Mouse (Mus musculus) kidney, adult 11 months (tissue): ENCODE measurements around the gene Cadm1.

Experiments used
- DNase-seq: peaks from one replicate; pipeline ENCODE4 v3.0.0; 2022

Cadm1 gene

DNA sequence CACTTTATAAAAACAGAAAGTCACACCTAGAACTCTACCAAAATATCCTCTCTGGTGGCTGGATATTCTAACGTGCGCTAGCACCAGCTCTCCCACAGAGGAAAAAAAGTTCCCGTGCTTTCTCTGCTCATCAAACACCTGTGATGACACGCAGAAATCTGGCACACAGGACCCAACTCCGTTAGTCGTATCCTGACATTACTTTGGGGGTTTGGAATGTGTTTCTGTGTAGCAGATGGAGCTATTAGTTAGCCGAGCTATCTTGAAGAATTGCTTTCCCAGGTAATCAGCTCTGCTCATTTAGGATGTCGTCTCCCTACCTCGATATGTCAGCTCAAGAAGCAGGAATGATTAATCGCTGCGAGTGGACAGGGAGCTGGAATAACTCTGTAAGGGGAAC, 80.3 kb downstream of the Cadm1 start:
- DNase-seq = no peak

DNA sequence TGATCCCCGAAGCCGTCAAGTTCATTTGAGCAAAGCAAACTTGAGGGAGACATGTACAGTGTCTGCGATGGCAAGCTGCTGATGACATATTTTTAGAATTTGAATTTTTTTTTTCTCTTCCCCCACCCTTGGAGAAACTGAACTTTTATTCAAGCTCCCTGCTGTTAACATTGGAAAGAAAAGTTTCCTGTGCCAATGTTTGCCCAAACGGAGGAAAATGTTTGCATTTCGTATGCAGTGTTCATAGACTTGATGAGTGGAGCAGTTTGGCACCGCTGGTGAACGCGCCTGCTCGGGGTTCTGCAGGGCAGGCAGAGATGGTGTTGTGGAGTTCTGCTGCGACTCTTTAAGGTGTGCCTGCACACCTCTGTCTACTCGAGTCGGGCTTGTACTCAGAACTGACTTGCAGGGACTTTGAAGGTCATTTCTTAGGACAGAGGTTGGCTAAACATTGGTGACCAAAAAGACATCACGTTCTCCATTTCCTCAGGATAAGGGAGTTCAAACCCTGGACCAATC, 83.0 kb downstream of the Cadm1 start:
- DNase-seq = no peak

DNA sequence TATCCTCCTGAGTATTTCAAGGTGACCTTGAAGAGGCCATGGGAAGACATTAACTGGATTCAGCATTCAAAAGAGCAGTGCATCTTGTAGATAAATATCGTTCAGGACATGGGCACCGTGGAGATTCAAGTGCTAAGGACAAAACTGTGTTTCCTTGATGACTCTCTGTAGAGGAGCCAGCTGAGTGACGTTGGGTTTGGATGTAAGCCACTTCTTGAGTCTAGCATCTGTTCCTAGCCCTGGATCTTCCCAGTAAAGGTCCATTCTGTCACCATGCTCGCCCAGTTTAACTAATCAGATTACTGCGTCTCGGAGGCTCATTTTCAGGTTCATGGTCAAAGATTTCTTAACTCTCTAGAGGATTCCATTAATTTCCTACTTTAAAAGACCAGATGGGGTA, 85.1 kb downstream of the Cadm1 start:
- no peak for DNase-seq

DNA sequence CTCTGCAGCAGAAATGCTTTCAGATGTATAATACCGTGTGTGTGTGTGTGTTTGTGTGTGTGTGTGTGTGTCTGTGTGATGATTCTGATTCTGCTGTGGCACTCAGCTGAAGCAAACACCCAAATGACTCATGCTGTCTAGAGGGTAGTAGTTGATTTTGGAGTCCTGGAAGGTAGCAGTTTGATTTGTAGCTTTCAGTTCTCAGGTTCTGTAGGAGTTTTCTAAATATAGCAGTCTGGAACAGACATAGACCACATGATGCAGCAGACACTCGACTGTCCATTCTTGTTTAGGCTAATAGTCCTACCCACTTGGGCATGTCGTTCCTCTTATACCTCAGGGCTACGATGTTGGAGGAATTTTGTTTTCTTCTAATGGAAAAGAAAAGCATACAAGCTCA, 86.4 kb downstream of the Cadm1 start:
- no peak for DNase-seq

DNA sequence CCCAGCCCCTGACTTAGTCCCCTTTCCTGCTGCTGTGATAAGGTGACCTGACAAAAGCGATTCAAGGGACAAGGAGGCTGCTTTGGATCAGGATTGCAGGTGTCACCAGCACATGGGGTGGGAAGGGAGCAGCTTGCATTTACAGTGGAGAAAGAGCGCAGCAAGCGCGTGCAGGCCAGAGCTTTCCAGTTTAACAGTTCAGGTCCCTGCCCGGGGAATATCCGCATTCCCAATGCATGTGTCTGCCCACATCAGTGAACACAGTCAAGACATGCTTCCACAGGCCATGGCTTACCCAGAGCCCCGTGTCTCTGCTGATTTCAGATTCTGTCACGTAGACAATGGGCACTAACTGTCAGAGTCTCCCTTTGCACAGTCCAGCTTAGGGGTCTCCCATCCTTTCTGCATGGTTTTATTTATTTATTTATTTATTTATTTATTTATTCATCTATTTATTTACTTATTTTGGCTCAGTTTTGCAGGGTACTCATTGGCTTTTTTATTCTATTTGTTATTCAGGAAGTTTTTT, 89.6 kb downstream of the Cadm1 start:
- no peak for DNase-seq

DNA sequence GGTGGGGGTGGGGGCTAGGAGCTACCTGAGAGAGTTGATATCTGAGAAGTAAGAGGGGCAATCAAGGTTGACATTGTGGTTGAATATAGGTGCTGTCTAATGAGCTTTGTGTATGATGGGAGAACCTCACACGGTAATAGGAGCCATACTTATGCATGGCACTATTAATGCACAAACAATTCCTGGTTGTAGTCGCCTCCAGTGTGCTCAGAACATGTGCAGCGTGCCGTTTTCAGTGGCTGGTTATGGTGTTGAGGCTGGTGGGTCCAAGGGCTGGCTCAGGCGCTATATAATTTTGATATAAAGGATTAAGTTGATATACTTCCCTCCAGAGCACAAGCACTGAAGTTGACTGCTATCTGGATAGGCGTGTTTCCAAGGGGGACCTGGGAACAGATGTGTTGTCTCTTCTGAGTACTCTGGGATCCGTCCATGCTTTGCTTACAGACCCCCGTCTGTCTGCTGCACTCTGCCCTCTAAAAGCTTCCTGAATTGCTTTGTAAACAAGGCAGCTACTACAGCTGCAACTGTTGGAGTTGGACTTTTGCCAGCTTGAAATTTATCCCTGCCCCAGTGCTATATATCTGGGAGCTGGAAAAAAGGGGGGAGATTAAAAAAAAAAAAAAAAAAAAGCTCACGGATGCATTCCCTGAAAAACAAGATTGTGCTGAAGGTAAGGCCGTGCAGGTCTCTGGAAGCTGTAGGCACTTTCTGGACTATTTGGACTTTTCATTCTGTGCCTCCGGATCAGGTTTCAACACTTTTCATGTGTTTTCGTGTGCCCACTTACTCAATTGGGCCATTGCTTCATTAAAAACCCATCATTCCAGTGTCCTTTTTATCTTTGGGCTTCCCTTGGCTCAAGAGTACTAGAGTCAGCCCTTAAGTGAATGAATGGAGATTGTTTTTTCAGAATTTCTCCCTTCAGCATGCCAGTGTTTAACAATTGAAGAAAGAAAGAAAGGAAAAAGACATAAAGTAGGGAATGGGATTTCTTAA, 93.8 kb downstream of the Cadm1 start:
- no peak for DNase-seq

DNA sequence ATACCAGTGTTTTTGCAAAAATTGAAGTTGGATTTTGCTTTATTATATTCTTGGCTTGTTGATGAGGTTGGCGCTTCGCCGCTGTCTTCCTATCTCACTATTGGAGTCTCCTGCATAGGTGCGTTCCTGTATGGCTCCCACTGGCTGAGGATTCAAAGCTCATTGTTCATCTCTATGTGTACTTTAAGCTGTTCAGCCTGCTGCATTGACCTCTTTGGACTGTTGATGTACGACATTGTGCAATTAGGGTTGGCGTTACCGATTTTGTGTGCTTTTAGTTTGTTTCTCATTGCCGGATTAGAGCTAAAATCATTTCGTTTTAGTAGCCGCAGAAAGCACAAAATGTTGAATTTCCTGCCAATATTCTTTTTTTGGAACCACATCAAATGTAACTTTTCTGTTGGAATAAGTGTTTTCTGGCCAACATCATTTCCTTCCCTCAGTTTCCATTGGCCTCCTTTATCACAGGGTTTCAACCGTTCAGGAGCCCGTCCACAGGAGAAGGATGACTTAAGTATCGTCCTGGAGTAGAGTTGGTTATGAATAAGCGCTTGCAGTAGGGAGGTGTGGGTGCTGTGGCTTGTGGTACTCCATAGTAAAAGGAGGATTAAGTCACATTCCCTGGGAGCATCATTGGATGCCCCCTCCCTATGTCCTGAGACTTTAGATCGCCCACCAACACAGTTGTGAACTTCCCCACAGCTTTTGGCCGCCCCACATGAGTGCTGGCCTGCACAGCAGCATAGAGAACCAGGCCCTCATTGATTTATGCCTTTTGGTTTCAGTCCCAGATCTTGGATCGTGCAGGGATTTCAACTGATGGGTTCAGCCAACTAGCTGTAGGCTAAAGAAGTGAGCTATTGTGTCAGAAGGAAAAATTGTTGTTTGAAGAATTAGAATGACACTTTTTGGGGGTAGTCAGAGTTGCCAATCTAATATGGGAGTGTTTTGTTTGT, 94.9 kb downstream of the Cadm1 start:
- DNase-seq = peak; percentile 9

DNA sequence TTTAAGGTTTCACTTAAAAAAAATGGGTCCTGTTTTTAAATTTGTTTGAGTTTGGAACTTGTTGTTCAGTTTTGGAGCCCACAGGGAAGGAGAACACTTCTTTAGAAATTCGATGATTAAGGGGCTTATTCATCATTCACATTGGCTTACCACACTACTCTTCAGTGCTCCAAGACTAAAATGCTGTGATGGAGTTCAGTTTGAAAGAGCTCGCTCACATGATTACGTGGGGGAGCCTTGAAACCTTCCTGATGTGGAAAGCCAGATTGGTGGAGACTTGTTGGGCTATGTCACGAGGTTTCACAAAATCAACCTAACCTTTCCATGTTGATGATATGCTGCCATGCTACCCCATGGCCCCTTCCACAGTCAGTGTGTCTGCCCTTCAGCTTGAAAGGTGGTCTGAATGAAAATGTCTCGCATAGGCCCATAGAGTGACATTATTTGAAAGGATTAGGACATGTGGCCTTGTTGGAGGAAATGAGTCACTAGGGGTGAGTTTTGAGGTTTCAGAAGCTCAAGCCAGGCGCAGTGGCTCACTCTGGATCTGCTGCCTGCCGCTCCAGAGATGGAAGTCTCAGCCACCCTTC, 95.7 kb downstream of the Cadm1 start:
- DNase-seq = no peak

DNA sequence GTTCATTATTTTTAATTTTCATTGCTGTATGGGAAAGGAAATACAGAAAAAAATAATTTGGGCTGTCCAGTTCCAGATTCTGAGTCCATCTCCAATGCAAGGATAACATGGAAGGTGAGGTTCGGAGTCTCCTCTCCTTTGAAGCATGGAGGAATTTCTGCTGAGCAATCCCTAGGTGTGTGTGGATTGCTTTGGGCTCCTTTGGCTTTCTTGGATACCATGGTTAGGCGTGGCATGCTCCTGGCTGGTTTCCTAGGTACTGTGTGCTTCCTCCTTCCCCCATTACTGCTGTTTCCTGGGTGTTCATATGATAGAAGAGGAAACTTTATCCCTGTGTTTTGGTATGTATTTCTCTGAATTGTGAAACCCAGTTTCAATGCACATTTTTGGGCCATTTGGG, 98.0 kb downstream of the Cadm1 start:
- DNase-seq = no peak

DNA sequence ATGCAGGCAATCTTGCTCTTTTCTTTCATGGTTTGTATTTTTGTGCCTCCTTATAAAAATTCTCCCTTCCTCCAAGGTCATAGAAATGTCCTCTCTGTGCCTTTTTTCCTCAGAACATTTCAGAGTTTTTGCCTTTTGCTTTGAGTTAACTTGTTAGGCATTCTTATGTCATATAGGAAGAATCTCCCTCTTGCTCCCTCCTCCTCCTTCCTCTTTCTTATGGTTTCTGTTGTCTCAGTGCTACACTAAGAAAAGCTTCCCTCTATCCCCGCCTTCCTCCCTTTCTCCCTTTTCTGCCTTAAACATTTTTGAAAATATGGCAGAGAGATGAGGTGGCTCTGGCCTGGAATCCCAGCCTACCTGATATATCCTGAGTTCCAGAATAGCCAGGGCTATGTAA, 98.6 kb downstream of the Cadm1 start:
- DNase-seq = no peak

DNA sequence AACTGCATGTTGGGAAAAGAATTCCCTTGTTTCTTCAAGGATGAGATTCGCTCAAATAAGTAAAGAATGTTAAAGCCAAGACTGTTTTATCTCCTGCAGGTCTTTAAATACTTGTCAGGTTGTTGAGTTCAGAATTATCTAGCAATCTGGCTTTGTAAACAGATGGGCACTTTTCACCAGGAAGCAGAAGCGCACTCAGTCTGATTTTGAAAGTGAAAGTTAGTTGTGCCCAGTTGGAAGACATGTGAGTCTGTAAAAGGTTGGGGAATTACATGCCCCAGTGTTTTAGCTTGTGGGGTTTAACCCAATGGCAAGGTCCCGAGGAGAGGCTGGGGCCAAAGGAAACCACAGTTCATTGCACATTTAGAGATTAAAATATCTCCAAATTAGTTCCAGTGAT, 104.7 kb downstream of the Cadm1 start:
- DNase-seq = no peak

DNA sequence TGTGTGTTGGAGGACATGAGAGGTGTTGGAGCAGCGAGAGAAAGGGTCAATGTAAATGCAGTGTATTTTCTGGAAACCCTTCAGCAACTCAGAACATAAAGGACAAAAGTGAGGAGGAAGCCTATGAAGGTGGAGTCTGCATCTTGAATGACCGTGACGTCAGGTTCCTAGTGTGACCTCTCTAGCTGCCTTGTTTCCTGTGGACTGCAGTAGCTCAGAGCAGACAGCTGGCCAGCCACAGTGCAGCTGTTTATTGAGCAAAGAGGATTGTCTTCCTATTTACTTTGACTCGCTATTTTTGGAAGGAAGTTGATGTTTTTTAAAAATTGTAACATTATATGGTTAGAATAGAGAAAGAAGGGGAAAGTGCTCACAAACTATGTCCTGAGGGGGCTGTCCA, 112.7 kb downstream of the Cadm1 start:
- DNase-seq = no peak

DNA sequence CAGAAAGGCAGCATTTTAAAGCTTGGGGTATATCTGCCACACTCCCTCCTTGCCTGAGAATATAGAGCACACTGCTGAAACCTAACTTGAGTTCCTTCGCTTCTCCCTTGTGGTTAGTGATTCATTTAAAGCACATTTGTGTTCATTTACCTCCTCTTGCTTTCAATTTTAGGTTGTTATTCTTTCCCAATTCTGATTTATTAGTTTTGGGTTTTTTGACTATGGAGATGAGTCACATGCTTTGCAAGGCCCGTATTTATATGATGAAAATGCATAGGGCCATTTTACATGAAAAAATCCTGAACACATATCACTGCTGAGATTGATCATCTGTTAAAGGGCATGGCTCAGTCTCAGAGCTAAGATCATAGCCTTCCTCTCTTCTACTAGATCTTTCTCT, 115.1 kb downstream of the Cadm1 start:
- DNase-seq = no peak

DNA sequence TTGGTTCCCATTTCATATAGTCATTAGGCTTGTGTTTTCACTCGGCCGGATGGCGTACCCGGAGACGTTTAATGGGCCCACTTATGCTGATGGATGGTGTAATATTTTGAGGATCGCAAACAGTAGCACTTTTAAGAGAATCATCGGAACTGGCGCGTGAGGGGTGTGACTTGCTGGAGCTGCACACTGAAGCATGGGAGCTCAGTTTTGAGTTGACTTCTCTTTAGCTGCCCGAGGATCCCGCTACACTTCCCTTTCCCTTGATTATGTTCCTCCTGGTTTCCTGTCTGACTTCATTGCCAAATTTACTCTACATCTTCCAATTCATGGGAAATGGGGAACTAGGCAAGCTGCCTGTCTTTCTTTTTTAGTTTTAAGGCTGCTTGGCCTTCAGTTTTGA, 121.5 kb downstream of the Cadm1 start:
- peak; percentile 16 for DNase-seq

DNA sequence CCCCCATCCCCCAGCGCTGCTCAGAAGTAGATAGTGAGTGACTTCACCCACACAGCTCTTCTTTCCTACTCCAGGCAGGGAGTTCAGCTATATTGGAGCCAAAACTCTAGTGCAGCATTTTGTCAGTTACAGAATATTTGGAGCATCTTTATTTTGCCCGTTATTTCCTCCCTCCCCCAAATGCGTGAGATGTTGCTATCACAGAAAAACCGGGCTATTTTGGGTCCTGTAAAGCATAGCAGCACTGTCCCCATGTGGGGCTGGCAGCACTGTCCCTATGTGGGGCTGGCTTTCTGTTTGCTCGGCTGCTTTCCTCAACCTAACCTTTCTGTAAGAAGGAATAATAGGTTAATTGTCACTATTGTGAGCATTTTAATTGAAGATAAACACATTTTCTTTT, 122.2 kb downstream of the Cadm1 start:
- no peak for DNase-seq

DNA sequence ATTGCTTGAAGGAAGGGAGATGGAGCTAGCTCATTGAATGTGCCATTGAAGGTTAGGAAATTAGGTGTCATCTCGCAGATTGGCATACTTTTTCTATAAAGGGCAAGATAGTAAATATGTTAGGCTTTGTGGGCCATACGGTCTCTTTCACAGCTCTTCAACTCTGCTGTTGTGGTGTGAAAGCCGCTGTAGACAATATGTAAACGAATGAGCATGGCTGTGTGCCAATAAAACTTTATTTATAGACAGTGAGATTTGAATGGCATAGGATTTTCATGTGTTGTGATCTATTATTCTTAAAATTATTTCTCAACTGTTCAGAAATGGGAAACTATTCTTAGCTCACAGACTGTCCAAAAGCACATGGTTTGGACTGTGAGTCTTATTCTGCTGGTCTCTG, 123.0 kb downstream of the Cadm1 start:
- DNase-seq = no peak

DNA sequence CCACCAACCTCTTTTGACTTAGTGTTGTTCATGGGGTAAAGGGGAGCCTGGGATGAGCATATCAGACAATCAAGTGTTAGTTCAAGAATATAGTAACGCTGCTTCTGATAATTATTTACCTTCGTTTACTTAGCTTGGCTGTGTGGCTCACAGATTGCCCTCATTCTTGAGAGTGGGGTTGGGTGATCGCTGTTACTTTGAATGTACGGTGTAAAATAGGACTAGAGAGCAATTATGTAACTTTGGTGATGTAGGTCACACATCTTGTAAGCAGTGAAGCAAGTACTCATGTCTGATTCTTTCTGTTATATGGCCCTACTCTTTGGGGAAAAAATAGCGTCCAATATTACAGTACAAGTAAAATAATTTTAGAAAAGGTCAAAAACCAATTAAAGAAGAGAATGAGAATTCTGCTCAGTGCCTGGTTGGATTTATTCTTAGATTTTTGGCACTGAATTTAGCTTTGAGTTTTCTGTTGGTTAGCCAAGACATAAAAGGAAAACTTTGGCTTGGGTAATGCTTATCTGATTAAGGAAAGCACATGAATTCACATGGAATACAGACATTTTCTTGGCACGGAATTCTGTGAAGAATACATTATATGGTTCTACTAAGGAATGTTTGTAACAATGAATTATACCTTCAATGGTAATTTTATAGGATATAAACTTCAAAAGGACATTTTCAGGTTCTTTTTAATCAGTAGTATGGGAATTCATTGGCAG, 129.6 kb downstream of the Cadm1 start:
- no peak for DNase-seq

DNA sequence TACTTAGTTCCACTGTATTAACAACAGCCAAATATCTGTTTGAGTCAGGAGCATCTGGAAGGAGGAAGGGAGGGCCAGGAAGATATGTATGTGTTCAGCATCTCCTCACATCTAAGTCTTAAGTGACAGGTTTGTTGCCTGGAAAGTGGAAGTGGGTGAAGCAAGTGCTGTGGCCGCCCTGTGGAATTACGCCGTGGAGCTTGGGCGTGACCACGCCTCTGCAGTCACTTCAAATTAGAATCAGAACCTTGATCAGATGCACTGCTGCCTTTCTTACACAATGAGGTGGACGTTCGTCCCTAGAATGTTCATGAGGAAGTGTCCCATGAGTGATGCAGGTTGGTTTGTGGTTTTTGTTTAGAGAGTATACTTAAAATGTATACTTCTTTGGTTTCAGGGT, 131.6 kb downstream of the Cadm1 start:
- DNase-seq = no peak

DNA sequence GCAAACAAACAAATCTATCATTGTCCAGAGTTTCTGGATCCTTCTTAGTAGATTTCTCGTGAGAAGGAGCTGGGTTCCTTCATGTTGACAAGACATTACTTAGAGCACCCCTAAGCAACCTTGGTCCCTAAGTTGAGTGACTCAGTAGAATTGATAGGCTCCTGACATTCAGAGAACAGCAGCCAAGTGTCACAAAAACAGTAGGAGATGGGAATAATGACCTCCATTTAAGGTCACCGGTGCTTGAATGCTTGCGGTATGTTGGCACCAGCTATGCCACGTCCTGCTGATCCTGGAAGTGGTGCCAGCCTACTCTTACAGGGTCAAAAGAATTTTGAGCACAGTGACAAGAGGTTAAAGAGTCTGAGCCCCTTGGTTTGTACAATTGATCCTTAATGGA, 139.2 kb downstream of the Cadm1 start:
- no peak for DNase-seq

DNA sequence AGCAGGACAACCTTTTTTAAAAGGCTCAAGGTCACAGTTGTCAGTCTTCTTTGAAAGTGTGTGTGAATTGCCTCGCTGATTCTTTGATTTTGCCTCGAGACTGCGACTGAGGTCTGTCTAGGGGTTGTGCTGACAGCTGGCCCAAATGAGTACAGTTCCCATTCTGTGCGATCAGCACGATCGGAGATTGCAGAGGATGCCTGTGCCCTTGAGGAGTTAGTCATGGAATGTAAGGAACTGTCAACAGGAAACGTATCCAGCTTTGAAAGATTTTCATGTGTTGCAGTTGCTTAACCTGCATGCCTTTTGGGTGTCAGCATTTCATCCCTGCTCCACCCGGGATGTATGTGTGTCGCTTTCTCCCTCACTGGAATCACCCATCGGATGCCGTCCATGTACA, 141.6 kb downstream of the Cadm1 start:
- no peak for DNase-seq

DNA sequence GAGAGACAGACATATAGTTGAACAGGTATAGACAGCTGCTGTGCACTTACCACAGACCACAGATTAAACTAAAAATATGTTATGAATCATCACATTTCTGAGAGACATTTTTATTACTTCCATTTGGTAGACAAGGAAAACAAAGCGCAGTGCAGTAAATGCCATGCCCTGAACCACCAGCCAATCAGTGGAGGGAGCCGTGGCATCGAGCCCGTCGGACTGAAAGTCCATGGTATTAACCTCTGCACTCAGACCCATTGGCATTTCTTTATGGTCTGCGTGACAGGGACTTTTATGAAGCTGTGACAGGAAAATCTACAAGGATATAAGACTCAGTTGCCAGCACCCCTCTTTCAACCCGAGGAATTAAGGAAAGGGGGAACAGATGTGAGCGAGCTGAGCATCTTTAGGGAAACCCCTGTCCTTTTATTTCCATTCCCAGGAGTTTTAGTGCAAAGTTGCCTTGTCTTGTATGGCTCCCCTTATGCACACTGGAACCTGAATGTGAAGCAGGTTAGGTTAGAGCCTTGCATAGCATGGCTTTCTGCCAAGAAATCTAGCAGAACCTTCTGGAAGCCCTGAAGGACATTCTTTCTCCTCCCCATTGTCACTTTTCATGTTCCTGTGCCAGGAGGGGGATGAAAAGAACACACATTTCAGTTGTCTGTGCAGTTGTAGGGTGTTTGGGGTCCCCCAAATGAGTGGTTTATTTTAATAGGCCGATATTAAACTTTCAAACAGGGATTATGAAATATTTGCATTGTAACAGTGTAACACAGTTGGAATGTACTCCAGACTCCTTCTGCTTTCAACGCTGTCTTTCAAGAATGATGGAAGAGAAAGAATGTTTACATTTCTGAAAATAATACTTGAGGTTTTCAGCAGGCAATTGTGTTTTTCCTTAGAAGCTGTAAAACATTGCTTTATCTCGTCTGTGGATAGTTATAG, 145.1 kb downstream of the Cadm1 start:
- no peak for DNase-seq
